Mouse (Mus musculus) neutrophil, adult 5-6 weeks (primary cell): ENCODE results near the gene Tpbg. TPM values are rescaled to one million over a fixed set of nuclear protein-coding genes. Genes with fewer than 3 reads are reported as not detected.

Experiments used
- total RNA-seq: library from RNA; stranded (forward); fragments of 200-1000 nt; gene quantifications from 2 replicates; pipeline ENCODE4 v1.2.3, GENCODE M21; 2017

Tpbg gene
- total RNA-seq, 1 experiment from 2014 or later, result 0.23 TPM

Other genes with a start within 250 kb of the Tpbg start
- gene Ibtk, start 93.0 kb upstream of the Tpbg start, total RNA-seq, result 90.9 and 110 TPM in 2 replicates